Mouse (Mus musculus) spleen, embryonic (tissue): ENCODE data around the gene Tmprss3.

ENCODE experiments used
- CTCF ChIA-PET: fragments of 350-600 bp; sonication (Branson Sonifier 250); formaldehyde crosslinking; loops from one replicate; lab custom pipeline; 2022; lab: Charles Lee

The Tmprss3 gene

GRCm38 (mm10) chr17:31142116-31142515 is 56.7 kb downstream of the Tmprss3 start:
- CTCF ChIA-PET: no interaction called here

- CTCF ChIA-PET: interaction anchor here (0.7 kb wide), 1 partner anchor 33 kb away, joined by 3 read pairs; no protein-coding TSS in a partner anchor
These were observed 60.4 kb downstream of the Tmprss3 start for GRCm38 (mm10) chr17:31138398-31138797.

- CTCF ChIA-PET: no interaction called here
These were observed 62.0 kb downstream of the Tmprss3 start for GRCm38 (mm10) chr17:31136821-31137220.

- CTCF ChIA-PET: interaction anchor here (0.6 to 0.7 kb wide), 2 partner anchors 66 to 107 kb away, joined by 3 to 6 read pairs; no protein-coding TSS in a partner anchor
These were observed 62.5 kb downstream of the Tmprss3 start for GRCm38 (mm10) chr17:31136291-31136690.

- CTCF ChIA-PET: no interaction called here
These were observed 63.9 kb downstream of the Tmprss3 start for GRCm38 (mm10) chr17:31134913-31135312.

- CTCF ChIA-PET: no interaction called here
These were observed 65.0 kb downstream of the Tmprss3 start for GRCm38 (mm10) chr17:31133776-31134175.

- CTCF ChIA-PET: no interaction called here
These were observed 67.4 kb downstream of the Tmprss3 start for GRCm38 (mm10) chr17:31131269-31131821.

- CTCF ChIA-PET: interaction anchor here (0.6 kb wide), 1 partner anchor 10 kb away, joined by 5 read pairs; no protein-coding TSS in a partner anchor
These were observed 69.3 kb downstream of the Tmprss3 start, which contains the start of gene Tff3 for GRCm38 (mm10) chr17:31129452-31129851. Gene Tff3 (minus strand): TSS chr17:31129646.
